Mouse (Mus musculus) ES-Bruce4 (cell line): ENCODE results near the gene Lrba. TPM values are rescaled to one million over a fixed set of nuclear protein-coding genes. Genes with fewer than 3 reads are reported as not detected.

Experiments
- H3K27ac ChIP-seq: 2 replicates; pipeline ENCODE4 v1.5.1; 2012; ENCODE audit warnings: low read length, inconsistent platforms; ENCODE audit not compliant: insufficient read depth
- H3K27me3 ChIP-seq: 2 replicates; pipeline ENCODE4 v1.6.1; 2012; ENCODE audit warnings: mild to moderate bottlenecking, low read length, inconsistent platforms; ENCODE audit not compliant: control insufficient read depth, poor library complexity, insufficient read depth, severe bottlenecking
- H3K36me3 ChIP-seq: 2 replicates; pipeline ENCODE4 v1.6.1; 2012; ENCODE audit warnings: inconsistent platforms, mild to moderate bottlenecking, low read length, moderate library complexity; ENCODE audit not compliant: control insufficient read depth, poor library complexity, insufficient read depth, severe bottlenecking
- H3K4me1 ChIP-seq: one replicate; pipeline ENCODE4 v1.8.1; 2011; ENCODE audit warnings: low read length; ENCODE audit not compliant: control insufficient read depth, insufficient read depth
- H3K4me3 ChIP-seq: 2 replicates; pipeline ENCODE4 v1.5.1; 2011; ENCODE audit warnings: low read depth, mild to moderate bottlenecking, low read length
- H3K9ac ChIP-seq: 2 replicates; pipeline ENCODE4 v1.6.1; 2012; ENCODE audit warnings: low read depth, mild to moderate bottlenecking, inconsistent platforms; ENCODE audit not compliant: poor library complexity, severe bottlenecking
- H3K9me3 ChIP-seq: replicated peaks from 2 replicates; pipeline ENCODE4 v1.6.1; 2012; ENCODE audit warnings: mild to moderate bottlenecking, low read length, inconsistent platforms; ENCODE audit not compliant: control insufficient read depth, poor library complexity, insufficient read depth, severe bottlenecking
- CTCF ChIP-seq: IDR thresholded peaks from one replicate; pipeline ENCODE4 v1.8.1; 2011; ENCODE audit warnings: low read depth, low read length
- EP300 ChIP-seq: IDR thresholded peaks from 2 replicates; pipeline ENCODE4 v1.6.1; 2011; ENCODE audit warnings: low read depth, low read length; ENCODE audit not compliant: insufficient read depth
- POLR2A ChIP-seq: IDR thresholded peaks from one replicate; pipeline ENCODE4 v1.8.1; 2011; ENCODE audit warnings: low read length; ENCODE audit not compliant: insufficient read depth
- polyA plus RNA-seq: library from polyadenylated mRNA; stranded (reverse); fragments of >200 nt; gene quantifications from 2 replicates; pipeline ENCODE4 v1.2.4, GENCODE M21; 2011; ENCODE audit warnings: low read depth; ENCODE audit not compliant: missing spikeins, insufficient read depth, insufficient read length

The Lrba gene
- polyA plus RNA-seq, 1 experiment, result 24.5 TPM

DNA sequence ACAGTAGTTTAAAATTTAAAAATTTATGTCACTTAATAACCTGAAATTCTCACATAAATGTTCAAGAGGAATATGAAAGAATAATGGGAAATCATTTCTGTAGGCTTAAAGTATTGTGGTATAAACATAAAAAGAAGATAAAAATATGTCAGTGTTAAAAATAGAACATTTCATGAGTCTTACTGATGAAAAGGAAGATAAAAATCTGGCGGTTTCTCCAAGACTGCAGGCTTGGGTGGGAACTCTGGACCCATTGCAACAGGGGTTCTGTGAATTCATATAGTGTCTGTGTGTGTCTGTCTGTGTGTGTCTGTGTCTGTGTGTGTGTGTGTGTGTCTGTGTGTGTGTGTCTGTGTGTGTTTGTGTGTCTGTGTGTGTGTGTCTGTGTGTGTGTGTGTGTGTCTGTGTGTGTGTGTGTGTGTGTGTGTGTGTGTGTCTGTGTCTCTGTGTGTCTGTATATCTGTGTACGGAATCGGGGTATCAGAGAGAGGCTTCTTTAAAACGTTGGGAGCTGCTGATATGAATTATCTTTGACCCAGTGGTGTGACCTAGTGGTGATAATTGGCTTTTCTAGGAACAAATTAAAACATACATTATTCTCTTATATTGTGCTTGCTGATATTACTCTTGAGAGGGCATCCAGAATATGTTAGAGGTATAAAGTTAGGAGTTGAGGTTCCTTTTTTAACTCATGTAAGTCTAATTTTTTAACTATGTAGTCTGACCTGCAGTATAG, 402.7 kb downstream of the Lrba start:
- Histone ChIP-seq H3K27me3 (no peaks in the 10 kb centered on the region), H3K27ac (no peak overlapping the region), H3K9ac (no peak overlapping the region), H3K36me3 (no peaks in the 10 kb centered on the region), H3K4me1 (no peaks in the 10 kb centered on the region), H3K4me3 (no peak overlapping the region), H3K9me3 (no peaks in the 10 kb centered on the region)
- TF ChIP-seq CTCF, result no peak
- TF ChIP-seq POLR2A, result no peak
- TF ChIP-seq EP300, result no peak

DNA sequence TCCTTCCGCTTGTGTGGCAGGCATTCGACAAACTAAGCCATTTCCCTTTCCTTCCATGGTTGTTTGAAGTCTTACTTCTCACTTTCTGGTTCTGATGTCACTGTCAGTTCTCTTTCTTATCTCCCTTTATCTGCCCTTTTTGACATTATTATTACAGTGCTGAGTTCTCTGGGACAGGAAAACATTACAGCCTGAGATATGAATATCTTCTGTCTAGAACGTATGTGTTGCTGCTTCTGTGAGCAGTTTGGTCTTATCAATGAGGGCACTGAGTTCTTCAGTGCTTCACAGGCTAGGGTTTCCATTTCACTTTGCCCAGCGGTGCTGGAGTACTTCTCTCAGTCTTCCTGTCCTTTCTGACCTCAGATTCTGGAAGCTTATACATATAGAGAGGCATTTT, 404.9 kb downstream of the Lrba start:
- Histone ChIP-seq H3K36me3 (no peaks in the 10 kb centered on the region), H3K27me3 (no peaks in the 10 kb centered on the region), H3K27ac (no peak overlapping the region), H3K4me1 (no peaks in the 10 kb centered on the region), H3K9me3 (no peaks in the 10 kb centered on the region), H3K9ac (no peak overlapping the region), H3K4me3 (no peak overlapping the region)
- TF ChIP-seq EP300 (no peak), POLR2A (no peak), CTCF (no peak)

DNA sequence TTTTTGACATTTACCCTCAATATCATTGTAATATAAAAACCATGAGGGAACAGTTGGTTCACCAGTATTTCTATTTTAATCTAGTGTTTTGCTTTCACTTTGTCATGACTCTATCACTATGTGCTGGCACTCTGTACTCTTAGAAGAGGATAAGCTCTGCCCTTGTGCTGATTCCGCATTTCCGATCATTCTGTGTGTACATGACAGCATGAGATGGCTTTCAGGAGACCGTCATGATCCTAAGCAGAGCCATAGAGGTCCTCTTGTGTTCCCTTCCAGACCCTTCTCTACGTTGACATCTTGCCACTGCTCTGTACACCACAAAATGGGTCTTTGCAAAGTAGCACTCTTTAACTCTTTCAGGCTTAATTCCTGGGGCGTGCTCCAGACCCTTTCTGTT, 411.0 kb downstream of the Lrba start:
- TF ChIP-seq EP300 (no peak), POLR2A (no peak), CTCF (no peak)
- Histone ChIP-seq H3K9me3 (no peaks in the 10 kb centered on the region), H3K4me3 (no peak overlapping the region), H3K4me1 (no peaks in the 10 kb centered on the region), H3K36me3 (no peaks in the 10 kb centered on the region), H3K9ac (no peak overlapping the region), H3K27me3 (no peaks in the 10 kb centered on the region), H3K27ac (no peak overlapping the region)

DNA sequence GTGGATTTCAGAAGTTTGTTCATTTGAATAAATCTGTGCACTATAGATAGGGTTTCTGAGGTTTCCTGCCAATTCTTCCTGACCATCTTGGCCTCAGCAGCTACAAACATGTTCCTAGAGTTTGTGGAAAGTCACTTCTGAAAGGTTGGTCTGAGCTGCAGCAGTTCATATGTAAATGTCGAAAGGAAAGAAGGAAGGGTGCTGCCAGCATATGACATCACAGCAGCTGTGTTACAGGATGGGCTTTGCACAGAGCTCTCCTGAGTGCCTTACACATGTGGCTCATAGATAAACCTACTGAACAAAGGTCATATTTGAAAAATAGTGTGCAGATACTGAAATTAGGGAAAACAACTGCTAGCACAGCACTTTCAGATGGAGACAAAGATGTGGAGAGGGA, 411.5 kb downstream of the Lrba start:
- no peak overlapping the region for H3K9ac ChIP-seq
- no peaks in the 10 kb centered on the region for H3K4me1 ChIP-seq
- no peak for TF ChIP-seq POLR2A
- no peak for TF ChIP-seq CTCF
- TF ChIP-seq EP300, result no peak
- H3K27ac ChIP-seq, result no peak overlapping the region
- no peaks in the 10 kb centered on the region for H3K9me3 ChIP-seq
- no peaks in the 10 kb centered on the region for H3K36me3 ChIP-seq
- no peaks in the 10 kb centered on the region for H3K27me3 ChIP-seq
- no peak overlapping the region for H3K4me3 ChIP-seq

GRCm38 (mm10) chr3:86638552-86639348, 414.3 kb downstream of the Lrba start:
- no peak for TF ChIP-seq POLR2A
- TF ChIP-seq EP300, result no peak
- no peak for TF ChIP-seq CTCF
- H3K27me3 ChIP-seq, result no peaks in the 10 kb centered on the region

GRCm38 (mm10) chr3:86641393-86641792, 416.9 kb downstream of the Lrba start:
- Histone ChIP-seq H3K27me3 (no peaks in the 10 kb centered on the region), H3K27ac (no peak overlapping the region), H3K4me3 (no peak overlapping the region), H3K4me1 (no peaks in the 10 kb centered on the region), H3K36me3 (no peaks in the 10 kb centered on the region), H3K9me3 (no peaks in the 10 kb centered on the region), H3K9ac (no peak overlapping the region)
- TF ChIP-seq EP300, result no peak
- no peak for TF ChIP-seq CTCF
- TF ChIP-seq POLR2A, result no peak

More at GRCm38 (mm10) chr3:86638552-86639348, 414.3 kb downstream of the Lrba start:
- Histone ChIP-seq H3K4me1 (no peaks in the 10 kb centered on the region), H3K4me3 (no peak overlapping the region), H3K9me3 (no peaks in the 10 kb centered on the region), H3K27ac (no peak overlapping the region), H3K9ac (no peak overlapping the region), H3K36me3 (no peaks in the 10 kb centered on the region)
